Mouse (Mus musculus) spleen, adult 18-20 months (tissue): ENCODE measurements around the gene Olfr1508.
"Not testable (repeated sequence)": the region's sequence is repeated elsewhere in the genome, so short reads cannot be mapped to it uniquely, and the experiment has no call there.

Experiments
- DNase-seq, 2 experiments: peaks; one replicate each; pipeline ENCODE4 v3.0.0; 2022; ENCODE audit warnings: mixed read lengths in 2 of 2

Gene Olfr1508

DNA sequence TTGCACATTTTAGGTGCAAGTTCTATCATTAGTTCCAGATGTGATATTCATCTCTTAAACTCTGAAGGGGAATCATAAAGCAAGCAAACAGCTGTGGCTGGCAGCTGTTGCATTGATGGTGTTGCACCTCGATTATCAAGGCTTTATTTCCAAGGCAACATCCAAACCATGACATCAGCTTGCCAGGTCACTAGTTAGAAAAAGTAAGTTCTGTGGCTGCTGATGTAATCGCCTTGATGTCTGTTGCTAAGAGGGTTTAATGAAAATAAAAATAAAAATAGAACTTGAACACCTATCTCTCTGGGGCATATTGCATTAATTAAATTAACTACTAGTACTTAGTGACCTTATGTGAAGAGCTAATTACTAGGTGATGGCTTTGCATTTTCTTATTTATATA, at the start of gene Olfr1508:
Gene Olfr1508 (minus strand): TSS at position 101 of the 400 bp plus-strand sequence.
- DNase-seq: no peak

GRCm38 (mm10) chr14:52495516-52495915, 28.2 kb upstream of the Olfr1508 start, which contains the start of gene Olfr1507:
Olfr1507 (minus strand) TSS chr14:52495749.
- DNase-seq: no peak

DNA sequence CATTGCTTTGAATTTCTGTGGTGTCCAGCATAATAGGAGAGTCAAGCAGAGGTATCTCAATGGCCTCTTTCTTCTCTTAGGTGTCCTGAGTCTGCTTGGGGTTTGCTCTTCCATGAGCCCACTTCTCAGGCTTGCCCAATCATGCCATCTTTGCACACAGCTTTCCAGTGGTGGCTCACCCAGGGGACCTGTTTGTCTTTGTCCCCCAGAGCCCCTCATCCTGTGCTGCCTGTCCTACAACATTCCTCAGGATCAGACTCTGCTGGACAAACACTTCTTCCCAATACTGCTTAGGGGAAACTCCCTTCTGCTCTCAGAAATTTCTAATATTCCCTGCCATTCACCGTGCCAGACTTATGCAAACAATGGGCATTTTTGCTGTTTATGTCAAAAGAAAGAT, 1.6 kb downstream of the Olfr1508 start:
- no peak for DNase-seq

DNA sequence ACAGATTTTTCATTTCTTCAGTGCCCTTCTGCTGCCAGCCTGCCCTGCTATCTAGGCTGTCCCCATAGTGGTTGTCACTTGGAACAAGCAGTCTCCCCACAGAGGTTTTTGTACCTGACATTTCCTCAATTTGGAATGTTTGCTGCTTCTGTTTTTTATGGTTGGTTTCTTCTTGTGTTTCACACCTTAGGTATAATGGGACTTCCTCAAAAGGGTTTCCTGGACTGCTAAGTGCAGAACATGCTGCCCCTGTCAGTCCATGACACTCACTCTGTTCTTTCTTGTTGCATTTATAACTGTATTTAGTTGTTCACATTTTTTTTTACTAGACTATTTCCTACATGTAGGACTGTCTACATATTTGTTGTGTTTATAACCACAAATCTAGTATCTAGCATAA, 5.4 kb downstream of the Olfr1508 start:
- DNase-seq: no peak

DNA sequence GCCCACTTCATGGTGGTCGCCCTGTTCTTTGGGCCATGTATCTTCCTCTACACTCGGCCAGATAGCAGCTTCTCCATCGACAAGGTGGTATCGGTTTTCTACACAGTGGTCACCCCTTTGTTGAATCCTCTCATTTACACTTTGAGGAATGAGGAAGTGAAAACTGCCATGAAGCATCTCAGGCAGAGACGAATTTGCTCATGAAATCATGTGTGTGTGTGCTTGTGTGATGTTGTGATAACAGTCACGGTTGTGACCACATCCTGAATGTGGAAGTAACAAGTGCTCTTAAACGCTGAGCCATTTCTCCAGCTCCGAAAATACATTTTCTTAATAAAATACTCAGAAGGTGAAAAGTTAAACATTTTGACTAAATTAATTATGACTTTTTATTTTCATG, 16.2 kb downstream of the Olfr1508 start:
- no peak for DNase-seq

DNA sequence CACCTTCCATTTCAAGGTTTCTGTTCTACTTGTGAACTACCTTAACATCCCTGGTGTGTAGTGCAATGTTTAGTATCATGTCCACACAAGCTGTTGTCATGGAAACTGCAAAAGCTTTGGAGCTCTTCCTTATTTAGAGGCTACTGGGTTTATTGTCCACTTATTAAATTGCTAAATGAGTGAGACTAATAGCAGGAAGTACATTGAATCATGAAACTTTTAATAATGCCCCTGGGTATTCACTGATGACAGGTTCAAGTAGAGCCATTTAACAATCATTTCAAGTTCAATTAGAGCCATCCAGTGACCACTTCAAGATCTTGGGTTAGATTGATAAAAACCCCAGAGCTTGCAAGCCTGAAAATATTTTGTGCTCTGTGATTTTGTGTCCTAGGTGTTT, 24.6 kb downstream of the Olfr1508 start, which contains the start of gene Olfr1509:
Gene Olfr1509 (plus strand): TSS at position 301 of the 400 bp plus-strand sequence.
- no peak for DNase-seq

GRCm38 (mm10) chr14:52427686-52428085, 39.6 kb downstream of the Olfr1508 start:
- DNase-seq: no peak

GRCm38 (mm10) chr14:52414273-52414672, 53.0 kb downstream of the Olfr1508 start, which contains the start of gene Olfr1510:
Olfr1510 (minus strand) TSS chr14:52414373.
- DNase-seq: no peak

DNA sequence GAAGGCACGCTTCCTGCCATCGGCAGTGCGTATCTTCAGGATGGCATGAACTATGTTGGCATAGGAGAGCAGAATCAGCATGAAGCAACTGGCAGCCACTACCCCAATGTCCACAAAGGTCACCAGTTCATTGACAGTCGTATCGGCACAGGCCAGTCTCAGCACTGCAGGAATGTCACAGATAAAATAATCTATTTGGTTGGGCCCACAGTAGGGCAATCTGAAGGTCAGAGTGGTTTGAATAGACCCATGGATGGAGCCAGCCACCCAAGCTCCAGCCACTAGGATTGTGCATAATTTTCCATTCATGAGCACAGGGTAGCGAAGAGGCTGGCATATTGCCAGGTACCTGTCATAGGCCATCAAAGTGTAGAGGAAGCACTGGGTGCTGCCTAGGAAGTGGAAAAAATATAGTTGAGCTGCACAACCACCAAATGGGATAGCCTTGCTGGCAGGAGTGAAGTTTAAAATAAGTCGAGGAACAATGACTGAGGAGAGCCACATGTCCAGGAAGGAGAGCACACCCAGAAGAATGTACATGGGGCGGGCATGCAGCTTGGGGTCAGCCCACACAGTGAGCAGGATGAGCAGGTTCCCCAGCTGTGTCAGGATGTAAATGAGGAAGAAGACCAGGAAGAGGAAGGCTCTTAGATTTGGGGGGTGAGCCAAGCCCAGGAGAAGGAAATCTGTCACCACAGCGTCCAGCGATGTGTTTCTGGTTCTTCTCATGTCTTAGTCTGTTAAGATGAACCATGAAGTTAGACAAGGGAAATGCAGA, 57.0 kb downstream of the Olfr1508 start:
- not testable (repeated sequence) for DNase-seq
